Mouse (Mus musculus): ENCODE measurements around the gene Ubr4.

GRCm38 (mm10) chr4:139338145-139338544 is 14.3 kb upstream of the Ubr4 start:
- no peak for TF ChIP-seq CTCF (IDR thresholded peaks at IDR 0.05; ENCODE audit: control insufficient read depth, insufficient read depth, low read length)
- no peak for TF ChIP-seq POLR2A (IDR thresholded peaks at IDR 0.05; ENCODE audit: borderline replicate concordance, control insufficient read depth, low read depth, low read length)

Measured in bone marrow, adult 2 months (tissue).